Mouse (Mus musculus) frontal cortex, postnatal 25 days (tissue): ENCODE data around the gene Vwa5a.

Experiments used
- DNase-seq, 2 experiments: peaks; one replicate each; pipeline ENCODE4 v3.0.0; 2022; ENCODE audit warnings: low spot score in 2 of 2

Gene Vwa5a

GRCm38 (mm10) chr9:38718102-38718501, at the start of gene Vwa5a:
TSS of gene Vwa5a (plus strand) at chr9:38718268.
- no peak for DNase-seq

- DNase-seq: no peak
Observed at GRCm38 (mm10) chr9:38672887-38673286, 45.2 kb upstream of the Vwa5a start.

- DNase-seq: no peak
Observed at GRCm38 (mm10) chr9:38674501-38674900, 43.6 kb upstream of the Vwa5a start, which contains the start of gene Olfr918. TSS of gene Olfr918 (minus strand) at chr9:38674601.

GRCm38 (mm10) chr9:38718927-38719441, 916 bp downstream of the Vwa5a start:
- DNase-seq: no peak

GRCm38 (mm10) chr9:38724044-38724443, 6.0 kb downstream of the Vwa5a start:
- DNase-seq: no peak

GRCm38 (mm10) chr9:38728218-38728617, 10.2 kb downstream of the Vwa5a start:
- no peak for DNase-seq

GRCm38 (mm10) chr9:38741408-38741807, 23.3 kb downstream of the Vwa5a start:
- DNase-seq: no peak

GRCm38 (mm10) chr9:38744619-38745315, 26.7 kb downstream of the Vwa5a start:
- no peak for DNase-seq

GRCm38 (mm10) chr9:38751999-38752398, 33.9 kb downstream of the Vwa5a start, which contains the start of gene Olfr920:
TSS of gene Olfr920 (plus strand) at chr9:38752299.
- no peak for DNase-seq

GRCm38 (mm10) chr9:38772768-38773167, 54.7 kb downstream of the Vwa5a start, which contains the start of gene Olfr921:
TSS of gene Olfr921 (plus strand) at chr9:38773068.
- DNase-seq: no peak

- no peak for DNase-seq
Observed at GRCm38 (mm10) chr9:38792689-38793088, 74.6 kb downstream of the Vwa5a start.
